Mouse (Mus musculus): ENCODE measurements around the gene Tmcc2.
A peak's percentile ranks its signal among the peaks of the same experiment; 100 is the strongest.

- TF ChIP-seq EP300 (IDR thresholded peaks at IDR 0.05; ENCODE audit: low read depth in 1 of 2, low read length in 2 of 2) = peak; percentile 2 to 38; a peak in 2 of 4 replicates
- no peak for TF ChIP-seq GATA1 (IDR thresholded peaks at IDR 0.05; ENCODE audit: low read depth, low read length)
- no peak for TF ChIP-seq TAL1 (IDR thresholded peaks at IDR 0.05; ENCODE audit: low read length)
- no peak for TF ChIP-seq CHD2 (IDR thresholded peaks at IDR 0.05; ENCODE audit: low read length)
- TF ChIP-seq MYC (IDR thresholded peaks at IDR 0.05; ENCODE audit: low read depth, low read length) = no peak
- TF ChIP-seq CTCF (IDR thresholded peaks at IDR 0.05 in 2 of 3, conservative IDR thresholded peaks at IDR 0.05 in 1 of 3; ENCODE audit: control insufficient read depth in 1 of 3, insufficient read depth in 1 of 3, low read depth in 2 of 3, low read length in 3 of 3, poor library complexity in 1 of 3, severe bottlenecking in 1 of 3) = no peak
- no peak for TF ChIP-seq ZC3H11A (IDR thresholded peaks at IDR 0.05; ENCODE audit: low read depth, low read length)
- no peak for TF ChIP-seq POLR2A (IDR thresholded peaks at IDR 0.05; ENCODE audit: control insufficient read depth in 1 of 2, insufficient read depth in 1 of 2, low read depth in 1 of 2, low read length in 2 of 2, poor library complexity in 1 of 2)
- TF ChIP-seq UBTF (IDR thresholded peaks at IDR 0.05; ENCODE audit: borderline replicate concordance, insufficient read depth, low read depth, low read length) = no peak
- TF ChIP-seq USF2 (IDR thresholded peaks at IDR 0.05; ENCODE audit: borderline replicate concordance in 1 of 2, insufficient read depth in 1 of 2, low read depth in 1 of 2, low read length in 2 of 2) = no peak
- TF ChIP-seq MAFK (IDR thresholded peaks at IDR 0.05; ENCODE audit: borderline replicate concordance, low read depth, low read length) = 0 out of 2 replicates have a peak, but pooled peaks have one; percentile 3
Measured at GRCm38 (mm10) chr1:132416943-132417290, 25.8 kb upstream of the Tmcc2 start.

Measured in MEL (cell line).